Mouse (Mus musculus) frontal cortex, postnatal 36 days (tissue): ENCODE results near the gene Fam189a2.

Experiments used
- DNase-seq, 2 experiments: peaks; one replicate each; pipeline ENCODE4 v3.0.0; 2022; ENCODE audit warnings: low spot score in 2 of 2

Gene Fam189a2

DNA sequence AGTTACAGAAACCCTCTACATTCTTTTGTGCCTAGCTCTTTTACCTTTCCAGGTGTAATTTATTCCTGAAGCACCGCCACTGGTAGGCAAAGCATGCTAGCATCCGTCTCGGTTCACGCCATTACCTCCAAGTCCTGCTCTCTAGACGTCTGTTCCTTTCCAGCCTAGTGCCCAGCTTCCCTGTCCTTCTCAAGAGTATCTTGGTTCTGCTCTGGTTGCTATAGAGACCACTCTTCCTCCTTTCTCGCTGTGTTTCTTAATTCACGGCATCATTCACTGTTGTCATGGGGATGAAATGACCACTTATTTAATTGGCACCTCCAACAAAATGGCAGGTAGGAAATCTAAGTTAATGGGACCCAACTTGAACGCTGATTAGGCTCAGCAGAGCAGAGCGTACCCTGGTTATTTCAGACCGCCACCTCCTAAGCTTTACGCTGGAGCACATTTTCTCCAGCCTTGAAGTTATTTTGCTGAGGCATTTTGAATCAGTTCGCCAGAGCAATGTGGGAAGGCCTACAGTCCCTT is 89.3 kb downstream of the Fam189a2 start:
- no peak for DNase-seq

DNA sequence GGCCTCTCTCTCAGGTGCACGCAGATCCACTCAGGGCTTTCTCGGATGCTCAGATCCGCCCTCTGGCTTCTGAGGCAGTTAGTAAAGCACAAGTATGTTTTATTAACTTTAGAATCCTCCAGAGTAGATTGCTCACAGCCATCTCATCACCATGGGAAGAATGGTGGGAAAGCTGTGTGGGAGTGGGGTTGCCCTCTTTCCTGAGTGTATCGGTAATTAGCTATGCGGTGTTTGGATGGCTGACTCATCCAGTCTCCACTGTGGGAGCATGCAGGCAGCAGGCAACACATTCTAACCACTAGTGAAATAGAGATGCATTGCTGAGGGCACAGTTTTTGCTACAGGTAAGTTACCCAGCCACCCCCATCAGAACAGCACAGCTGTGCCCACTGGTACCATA is 100.0 kb downstream of the Fam189a2 start:
- DNase-seq = peak; percentile 51 to 55

DNA sequence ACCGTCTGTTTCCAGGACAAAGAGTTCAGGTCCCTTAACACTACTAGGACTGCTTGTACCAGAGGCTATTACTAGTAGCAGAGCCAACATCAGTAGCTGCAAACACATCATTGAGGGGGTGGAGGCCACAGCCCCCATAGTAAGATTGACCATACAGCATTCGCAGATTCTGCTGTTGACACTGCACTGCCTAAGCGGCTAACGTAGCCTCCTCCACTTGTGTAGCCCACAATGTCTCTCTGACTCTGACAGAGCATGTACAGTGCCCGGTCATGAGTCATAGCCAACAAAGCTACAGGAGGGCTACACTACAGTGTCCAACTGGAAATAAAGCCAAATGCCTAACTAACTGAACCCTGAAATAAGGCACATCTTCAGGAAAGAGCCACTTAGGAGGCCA is 105.3 kb downstream of the Fam189a2 start:
- DNase-seq = no peak

DNA sequence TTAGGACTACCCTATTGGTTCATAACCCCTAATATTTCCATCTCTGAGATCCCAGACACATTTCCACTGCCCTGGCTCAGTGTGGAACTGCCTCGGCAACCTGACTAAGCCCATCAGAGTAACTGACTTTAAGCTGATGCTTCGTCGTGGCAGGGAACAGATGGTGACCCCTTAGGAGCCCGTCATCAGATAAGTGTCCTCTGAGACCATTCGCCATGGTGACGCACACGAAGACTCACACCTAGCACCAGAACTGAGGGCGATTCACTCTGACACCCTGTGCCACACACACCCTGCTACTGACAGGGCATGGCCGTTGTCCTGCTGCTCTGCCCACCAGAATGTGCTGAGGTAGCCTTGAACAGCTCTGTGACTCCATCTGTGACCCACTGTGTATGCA is 106.0 kb downstream of the Fam189a2 start:
- DNase-seq = no peak

DNA sequence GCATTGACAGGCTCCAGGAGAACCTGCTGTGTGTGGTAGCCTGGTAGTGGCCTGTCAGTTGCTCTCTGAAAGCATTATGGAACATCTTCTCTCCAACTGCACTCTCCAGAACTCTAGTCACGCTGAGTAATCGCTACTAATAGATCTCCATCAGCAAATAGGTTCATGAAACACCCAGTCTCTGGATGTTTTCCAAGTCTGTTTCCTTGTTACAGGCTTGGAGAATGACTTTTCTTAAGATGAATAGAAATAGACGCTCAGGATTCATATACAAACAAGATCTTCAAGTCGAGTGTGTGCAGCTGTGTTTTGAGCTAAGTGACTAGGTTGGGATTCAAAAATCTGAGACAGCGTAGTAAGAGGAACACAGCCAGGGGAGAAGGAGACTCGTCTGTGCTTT is 106.8 kb downstream of the Fam189a2 start:
- no peak for DNase-seq
